Mouse (Mus musculus) adrenal gland, postnatal 14 days (tissue): ENCODE data around the gene Wfdc1. TPM values are rescaled to one million over a fixed set of nuclear protein-coding genes. Genes with fewer than 3 reads are reported as not detected.

Source experiments
- DNase-seq: peaks from one replicate; pipeline ENCODE4 v3.0.0; 2021; ENCODE audit warnings: mixed read lengths
- total RNA-seq: library from RNA; stranded (reverse); gene quantifications from 2 replicates; pipeline ENCODE4 v1.2.3, GENCODE M21; 2021

Gene Wfdc1
- total RNA-seq, 1 experiment from 2014 or later = 10.7 TPM

- DNase-seq = no peak
These were observed 24.4 kb downstream of the Wfdc1 start for GRCm38 (mm10) chr8:119690602-119691001.

DNA sequence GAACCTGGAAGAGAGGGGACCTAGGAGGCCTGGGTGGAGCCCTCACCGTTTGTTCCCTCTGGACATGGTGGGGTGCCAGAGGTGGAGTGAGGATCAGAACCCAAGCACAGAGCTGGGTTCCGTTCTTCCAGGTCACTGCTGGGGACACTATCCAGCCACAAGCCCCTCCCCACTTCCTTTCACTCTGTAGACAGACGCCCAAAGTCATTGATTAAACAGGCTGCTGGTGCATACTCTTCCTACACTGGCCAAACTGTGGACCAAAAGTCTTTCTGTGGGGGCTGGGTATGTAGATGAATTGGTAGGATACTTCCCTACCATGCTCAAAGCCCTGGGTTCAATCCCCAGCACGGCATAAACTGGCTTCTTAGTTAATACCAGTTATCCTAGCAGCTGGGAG is 25.8 kb downstream of the Wfdc1 start:
- no peak for DNase-seq

- no peak for DNase-seq
These were observed 28.5 kb downstream of the Wfdc1 start for GRCm38 (mm10) chr8:119694696-119695095.

- no peak for DNase-seq
These were observed 31.0 kb downstream of the Wfdc1 start for GRCm38 (mm10) chr8:119697163-119697562.

- DNase-seq = peak; percentile 82
These were observed 32.8 kb downstream of the Wfdc1 start for GRCm38 (mm10) chr8:119698960-119699359.

DNA sequence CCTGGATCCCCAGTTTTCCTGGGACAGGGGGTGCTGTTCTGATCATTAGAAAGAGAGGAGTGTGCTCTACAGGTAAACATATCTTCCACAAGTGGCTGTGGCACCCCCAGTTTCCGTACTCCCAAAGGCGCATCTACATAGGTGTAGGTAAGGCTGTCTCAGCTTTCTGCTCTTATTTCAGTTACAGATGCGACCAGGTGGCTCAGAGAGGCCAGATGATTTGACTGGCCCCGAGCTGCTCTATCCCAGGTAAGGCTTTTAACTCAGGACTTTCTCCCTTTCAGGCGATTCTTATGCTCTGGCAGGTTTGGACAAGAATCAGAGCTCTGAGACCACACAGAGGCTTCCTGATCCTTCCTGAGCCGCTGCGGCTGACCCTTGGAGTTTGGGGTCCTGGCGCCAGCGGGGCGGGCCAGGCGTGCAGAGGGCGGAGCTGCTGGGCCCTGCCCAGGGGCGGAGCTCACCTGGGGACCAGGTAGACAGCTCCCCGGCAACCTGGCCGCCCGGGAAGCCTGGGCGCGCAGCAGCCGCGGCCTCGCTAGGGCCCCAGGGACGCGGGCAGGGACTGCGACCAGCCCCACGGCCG is 33.5 kb downstream of the Wfdc1 start, which contains the start of gene Atp2c2:
Gene Atp2c2 (plus strand): TSS at position 461 of the 586 bp plus-strand sequence.
- DNase-seq = no peak

GRCm38 (mm10) chr8:119702965-119703364 is 36.8 kb downstream of the Wfdc1 start:
- peak; percentile 68 for DNase-seq

DNA sequence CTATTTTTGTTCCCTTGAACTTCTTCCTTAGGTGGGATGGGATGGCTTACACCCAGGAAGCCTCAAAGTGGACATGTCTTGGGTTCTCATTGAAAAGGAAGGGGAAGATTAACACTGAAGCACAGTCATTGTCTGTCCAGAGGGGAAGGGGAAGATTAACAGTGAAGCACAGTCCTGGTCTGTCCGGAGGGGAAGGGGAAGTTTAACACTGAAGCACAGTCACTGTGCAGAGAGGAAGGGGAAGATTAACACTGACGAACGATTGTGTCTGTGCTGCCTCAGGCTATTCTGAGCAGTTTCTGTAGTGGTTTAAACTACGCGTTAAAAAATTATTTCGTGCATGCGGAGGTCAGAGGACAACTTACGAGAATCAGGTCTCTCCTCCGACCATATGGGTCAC is 41.0 kb downstream of the Wfdc1 start:
- DNase-seq = no peak

DNA sequence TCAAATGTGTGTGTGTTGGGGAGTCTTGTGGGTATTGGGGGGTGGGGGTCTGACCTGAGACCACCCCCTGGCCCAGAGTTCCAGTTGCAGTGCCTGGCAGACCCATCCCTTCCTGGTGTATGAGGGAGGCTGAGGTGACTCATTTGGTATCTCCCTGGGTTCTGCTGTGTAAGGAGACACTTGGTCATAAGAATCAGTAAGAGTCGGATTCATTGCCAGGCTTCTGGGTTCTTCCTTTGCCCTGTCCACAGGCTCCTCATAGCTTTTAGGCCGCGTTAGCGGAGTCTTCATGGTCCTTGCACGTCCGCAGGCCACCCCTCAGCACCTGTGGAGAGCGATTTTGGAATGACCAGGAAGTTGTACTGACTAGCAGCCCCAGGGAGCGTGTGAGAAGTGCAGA is 42.3 kb downstream of the Wfdc1 start:
- DNase-seq = no peak

DNA sequence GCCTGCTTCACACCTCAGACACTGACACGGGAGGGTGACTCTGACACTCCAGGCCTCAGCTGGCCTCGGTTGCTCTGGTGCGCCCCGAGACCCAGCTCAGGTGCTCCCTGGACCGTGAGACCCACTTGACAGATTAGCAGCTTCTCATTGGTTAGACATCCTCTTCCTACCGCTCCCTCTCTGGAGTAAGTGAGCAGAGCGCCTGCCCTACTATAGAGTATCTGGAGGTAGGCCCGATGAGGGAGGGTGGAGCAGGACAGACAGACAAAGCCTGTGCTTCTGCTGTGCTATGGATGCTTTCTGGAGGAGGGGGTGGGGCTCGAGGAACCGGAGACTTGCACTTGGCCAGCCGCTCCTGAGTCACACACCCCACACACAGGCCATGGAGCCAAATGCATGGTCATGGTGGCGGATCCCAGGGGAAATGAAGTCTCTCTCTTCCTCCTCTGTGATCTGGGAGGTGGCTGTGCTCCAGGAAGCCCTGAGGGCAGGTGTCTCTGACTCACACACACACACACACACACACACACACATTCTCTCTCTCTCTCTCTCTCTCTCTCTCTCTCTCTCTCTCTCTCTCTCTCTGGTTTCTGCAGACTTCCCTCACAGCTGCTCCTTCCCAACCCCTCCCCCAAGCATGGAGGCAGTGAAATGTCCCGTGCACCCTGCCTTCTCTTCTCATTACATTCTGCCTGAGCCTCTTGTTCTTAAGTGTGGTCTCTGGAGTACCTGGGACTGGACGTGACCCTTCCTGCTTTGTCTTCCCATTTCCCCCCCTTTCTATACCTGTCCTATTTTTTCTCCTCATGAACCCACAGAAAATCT is 42.9 kb downstream of the Wfdc1 start:
- peak; percentile 45 for DNase-seq

- DNase-seq = no peak
These were observed 43.5 kb downstream of the Wfdc1 start for GRCm38 (mm10) chr8:119709703-119710093.

- DNase-seq = peak; percentile 81
These were observed 46.1 kb downstream of the Wfdc1 start for GRCm38 (mm10) chr8:119712226-119712625.

DNA sequence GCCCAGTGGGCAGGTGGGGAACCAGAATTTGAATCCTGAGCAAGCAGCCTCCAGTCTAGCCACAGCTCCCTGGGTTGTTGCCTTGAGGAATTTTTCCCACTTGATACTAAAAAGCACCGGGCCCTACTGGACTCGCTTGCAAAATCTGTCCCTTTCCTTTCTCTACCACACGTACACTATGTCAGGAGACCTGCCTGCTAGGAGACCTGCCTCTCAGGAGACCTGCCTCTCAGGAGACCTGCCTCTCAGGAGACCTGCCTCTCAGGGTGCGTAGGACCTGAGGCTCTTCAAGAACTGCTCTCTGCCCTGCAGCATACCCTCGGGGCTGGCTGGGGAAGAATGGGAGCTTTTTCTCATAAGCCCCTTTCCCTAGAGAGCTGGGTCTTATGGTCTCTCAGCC is 47.3 kb downstream of the Wfdc1 start:
- DNase-seq = no peak

GRCm38 (mm10) chr8:119715221-119715620 is 49.1 kb downstream of the Wfdc1 start:
- peak; percentile 82 for DNase-seq

DNA sequence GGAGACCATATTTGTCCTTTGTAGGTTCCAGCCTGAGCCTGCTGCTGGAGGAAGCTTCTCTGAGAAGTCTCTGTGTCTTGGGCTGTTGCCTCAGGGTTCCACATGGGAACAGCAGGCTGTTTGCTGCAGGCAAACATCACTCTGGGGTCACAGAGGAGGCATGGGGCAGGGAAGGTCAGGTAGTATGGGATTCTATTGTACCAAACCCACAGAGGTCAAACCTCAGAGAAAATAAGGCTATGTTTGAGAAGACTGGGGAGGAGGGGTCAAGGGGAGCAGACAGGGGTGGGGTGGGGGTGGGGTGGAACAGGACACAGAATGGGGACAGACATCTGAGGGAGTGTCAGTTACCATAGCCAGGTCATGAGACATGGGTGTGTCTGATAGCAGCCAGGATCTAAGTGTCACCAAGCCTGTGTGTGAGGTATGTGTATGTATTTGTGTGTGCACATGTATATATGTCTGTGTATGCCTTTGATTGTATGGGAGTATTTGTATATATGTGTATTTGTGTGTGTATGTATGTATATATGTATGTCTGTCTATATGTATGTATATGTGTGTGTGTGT is 50.6 kb downstream of the Wfdc1 start:
- DNase-seq = no peak

- peak; percentile 49 for DNase-seq
These were observed 51.6 kb downstream of the Wfdc1 start for GRCm38 (mm10) chr8:119717765-119718164.

- peak; percentile 46 for DNase-seq
These were observed 52.9 kb downstream of the Wfdc1 start for GRCm38 (mm10) chr8:119719011-119719501.

DNA sequence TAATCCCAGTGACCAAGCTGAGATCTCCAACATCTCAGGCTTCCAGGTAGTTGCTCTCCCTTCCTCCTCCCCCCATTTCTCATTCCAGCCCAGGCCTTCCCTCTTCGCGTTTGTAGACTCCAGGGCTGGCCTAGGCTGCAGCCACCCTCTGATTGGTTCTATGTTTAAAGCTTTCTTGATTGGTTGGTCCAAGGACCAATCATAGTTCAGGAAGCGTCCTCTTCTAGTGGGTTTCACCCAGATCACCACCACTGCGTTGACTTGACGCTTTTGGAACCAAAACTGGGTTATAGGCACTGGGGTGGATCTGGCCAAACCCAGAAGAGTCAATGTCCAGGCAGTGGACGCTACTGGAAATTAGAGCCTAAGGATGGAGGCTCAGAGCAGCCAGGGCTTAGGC is 56.2 kb downstream of the Wfdc1 start:
- no peak for DNase-seq

- no peak for DNase-seq
These were observed 57.5 kb downstream of the Wfdc1 start for GRCm38 (mm10) chr8:119723676-119724075.

DNA sequence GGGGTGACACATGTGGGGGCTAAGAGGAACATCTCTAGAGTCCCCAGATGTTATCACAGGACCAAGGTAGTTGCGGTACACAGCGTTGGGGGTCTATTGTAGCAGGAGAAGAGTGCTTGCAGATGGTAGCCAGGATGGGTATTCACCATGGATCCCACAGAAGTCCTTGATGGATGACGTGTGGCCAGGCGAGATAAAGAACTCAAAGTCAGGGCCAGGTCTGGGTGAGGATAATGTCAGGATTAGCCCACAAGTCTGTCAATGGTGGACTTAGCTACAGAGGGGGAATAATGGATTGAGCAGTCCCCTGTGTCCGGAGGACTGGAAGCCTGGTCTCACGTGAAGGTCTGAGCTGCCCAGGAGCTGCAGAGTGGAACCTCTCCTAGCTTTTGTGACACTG is 58.4 kb downstream of the Wfdc1 start:
- peak; percentile 27 for DNase-seq

GRCm38 (mm10) chr8:119727093-119727492 is 60.9 kb downstream of the Wfdc1 start:
- no peak for DNase-seq

- peak; percentile 40 for DNase-seq
These were observed 62.3 kb downstream of the Wfdc1 start for GRCm38 (mm10) chr8:119728351-119728895.

- DNase-seq = no peak
These were observed 65.9 kb downstream of the Wfdc1 start for GRCm38 (mm10) chr8:119732072-119732471.
